Mouse (Mus musculus) forebrain, embryonic 13.5 days (tissue): Measurements from ENCODE around the gene Hddc3. TPM values are rescaled to one million over a fixed set of nuclear protein-coding genes. Genes with fewer than 3 reads are reported as not detected.
A peak's percentile ranks its signal among the peaks of the same experiment; 100 is the strongest.
"Not testable (repeated sequence)": the region's sequence is repeated elsewhere in the genome, so short reads cannot be mapped to it uniquely, and the experiment has no call there.

Experiments
- ATAC-seq: fragments of 200-750 bp; cut with Nextera tagmentation; 2 replicates; pipeline ENCODE4 v1.8.0; 2017
- H3K27ac ChIP-seq: fragments of 300-500 bp; sonication (generic); 2 replicates; pipeline ENCODE4 v1.5.1; 2015; ENCODE audit warnings: inconsistent platforms, mild to moderate bottlenecking, moderate library complexity
- H3K27me3 ChIP-seq: fragments of 300-500 bp; sonication (generic); 2 replicates; pipeline ENCODE4 v1.6.1; 2015; ENCODE audit warnings: mild to moderate bottlenecking, inconsistent platforms
- H3K36me3 ChIP-seq: fragments of 300-500 bp; sonication (generic); 2 replicates; pipeline ENCODE4 v1.6.1; 2015; ENCODE audit warnings: mild to moderate bottlenecking, inconsistent platforms; ENCODE audit not compliant: poor library complexity, severe bottlenecking
- H3K4me1 ChIP-seq: fragments of 300-500 bp; sonication (generic); 2 replicates; pipeline ENCODE4 v1.6.1; 2015; ENCODE audit warnings: inconsistent platforms
- H3K4me2 ChIP-seq: fragments of 300-500 bp; sonication (generic); 2 replicates; pipeline ENCODE4 v1.6.1; 2015; ENCODE audit warnings: inconsistent platforms, mild to moderate bottlenecking, moderate library complexity
- H3K4me3 ChIP-seq: fragments of 300-500 bp; sonication (generic); 2 replicates; pipeline ENCODE4 v1.5.1; 2015; ENCODE audit warnings: mild to moderate bottlenecking, inconsistent platforms
- H3K9ac ChIP-seq: fragments of 300-500 bp; sonication (generic); 2 replicates; pipeline ENCODE4 v1.6.1; 2015; ENCODE audit warnings: mild to moderate bottlenecking, inconsistent platforms
- H3K9me3 ChIP-seq: fragments of 300-500 bp; sonication (generic); replicated peaks from 2 replicates; pipeline ENCODE4 v1.6.1; 2016; ENCODE audit warnings: inconsistent platforms
- WGBS: fragments of 180-500 bp; shearing (Covaris S2); methylation state at CpG from one replicate; pipeline ENCODE4 v1.1.7; 2015; 5-methylcytosine and 5-hydroxymethylcytosine counted together
- polyA plus RNA-seq: library from polyadenylated mRNA; unstranded; fragments of >200 nt; fragmentation: Nextera tagmentation; extraction: Ambion mirVana; gene quantifications from 2 replicates; pipeline ENCODE4 v1.2.1, GENCODE M21; 2015

The Hddc3 gene
- polyA plus RNA-seq, 1 experiment from 2014 or later = 22.3 TPM

GRCm38 (mm10) chr7:80387633-80388543 lies 45.0 kb downstream of the Hddc3 start, which contains the start of gene Fes:
Fes (minus strand) TSS chr7:80387946.
- Histone ChIP-seq H3K4me2 (peak within 1 kb of the TSS; percentile 34), H3K4me3 (0 out of 2 replicates have a peak within 1 kb of the TSS, but pooled peaks have one; percentile 4), H3K4me1 (peaks cover 14% of the 10 kb centered on the region), H3K36me3 (peaks cover 32% of the 10 kb centered on the region), H3K27ac (no peak within 1 kb of the TSS), H3K27me3 (peaks cover 22% of the 10 kb centered on the region), H3K9me3 (no peaks in the 10 kb centered on the region), H3K9ac (peak within 1 kb of the TSS; percentile 47)
- WGBS = 14% methylated on average over 33 of the region's 33 CpGs
- no peak for ATAC-seq

- no peak overlapping the region for H3K4me2 ChIP-seq
- no peaks in the 10 kb centered on the region for H3K9me3 ChIP-seq
- no peak overlapping the region for H3K9ac ChIP-seq
- WGBS = 90% methylated on average over 15 of the region's 15 CpGs
- peaks cover 14% of the 10 kb centered on the region for H3K27me3 ChIP-seq
- H3K36me3 ChIP-seq = peaks cover 69% of the 10 kb centered on the region
- H3K4me1 ChIP-seq = peaks cover 11% of the 10 kb centered on the region
- no peak for ATAC-seq
- H3K4me3 ChIP-seq = no peak overlapping the region
- no peak overlapping the region for H3K27ac ChIP-seq
Observed at GRCm38 (mm10) chr7:80392119-80392518, 49.2 kb downstream of the Hddc3 start.

- Histone ChIP-seq H3K36me3 (peaks cover 74% of the 10 kb centered on the region), H3K4me1 (peaks cover 6% of the 10 kb centered on the region; the same call in 1 of the 2 replicates), H3K9me3 (no peaks in the 10 kb centered on the region), H3K27me3 (no peaks in the 10 kb centered on the region), H3K4me3 (no peak overlapping the region), H3K4me2 (no peak overlapping the region), H3K9ac (no peak overlapping the region), H3K27ac (no peak overlapping the region)
- 96% methylated on average over 4 of the region's 4 CpGs for WGBS
- no peak for ATAC-seq
Observed at GRCm38 (mm10) chr7:80394600-80394999, 51.7 kb downstream of the Hddc3 start.

GRCm38 (mm10) chr7:80396427-80396826 lies 53.5 kb downstream of the Hddc3 start:
- H3K4me3 ChIP-seq, H3K4me2 ChIP-seq, ATAC-seq, H3K27ac ChIP-seq, H3K27me3 ChIP-seq, H3K9me3 ChIP-seq, H3K9ac ChIP-seq: not testable (repeated sequence)
- Histone ChIP-seq H3K4me1 (peaks cover 25% of the 10 kb centered on the region), H3K36me3 (peaks cover 57% of the 10 kb centered on the region)
- 94% methylated on average over 4 of the region's 4 CpGs for WGBS

- H3K9me3 ChIP-seq = no peaks in the 10 kb centered on the region
- ATAC-seq = no peak
- peaks cover 41% of the 10 kb centered on the region for H3K36me3 ChIP-seq
- no peak overlapping the region for H3K4me2 ChIP-seq
- no peak overlapping the region for H3K27ac ChIP-seq
- no peak overlapping the region for H3K9ac ChIP-seq
- WGBS = 90% methylated on average over 9 of the region's 9 CpGs
- H3K4me1 ChIP-seq = peaks cover 31% of the 10 kb centered on the region
- no peaks in the 10 kb centered on the region for H3K27me3 ChIP-seq
- no peak overlapping the region for H3K4me3 ChIP-seq
Observed at GRCm38 (mm10) chr7:80397986-80398385, 55.1 kb downstream of the Hddc3 start.

- Histone ChIP-seq H3K27me3 (peaks cover 5% of the 10 kb centered on the region; the same call in 1 of the 2 replicates), H3K4me3 (no peak overlapping the region), H3K4me2 (no peak overlapping the region), H3K27ac (no peak overlapping the region), H3K9me3 (no peaks in the 10 kb centered on the region), H3K4me1 (peaks cover 37% of the 10 kb centered on the region), H3K36me3 (peaks cover 32% of the 10 kb centered on the region), H3K9ac (no peak overlapping the region)
- WGBS = 69% methylated on average over 9 of the region's 9 CpGs
- ATAC-seq = no peak
Observed at GRCm38 (mm10) chr7:80398654-80399444, 55.9 kb downstream of the Hddc3 start.

GRCm38 (mm10) chr7:80400099-80400498 lies 57.2 kb downstream of the Hddc3 start:
- peaks cover 24% of the 10 kb centered on the region for H3K36me3 ChIP-seq
- no peak overlapping the region for H3K4me3 ChIP-seq
- H3K27me3 ChIP-seq = peaks cover 15% of the 10 kb centered on the region; the same call in 1 of the 2 replicates
- no peak overlapping the region for H3K4me2 ChIP-seq
- H3K27ac ChIP-seq = no peak overlapping the region
- no peaks in the 10 kb centered on the region for H3K9me3 ChIP-seq
- H3K4me1 ChIP-seq = peaks cover 37% of the 10 kb centered on the region
- 0 out of 2 replicates have a peak overlapping the region, but pooled peaks have one; percentile 26 for H3K9ac ChIP-seq
- WGBS = 47% methylated on average over 5 of the region's 5 CpGs
- ATAC-seq = no peak

Other genes with a start within 250 kb of the Hddc3 start
- gene Idh2, start 227.7 kb upstream of the Hddc3 start, polyA plus RNA-seq = 351 and 386 TPM in 2 replicates
- 20.7 and 22.3 TPM in 2 replicates for gene Sema4b, start 156.3 kb upstream of the Hddc3 start, polyA plus RNA-seq
- 34.4 and 37.8 TPM in 2 replicates for gene Cib1, start 110.3 kb upstream of the Hddc3 start, polyA plus RNA-seq
- 3.3 and 3.8 TPM in 2 replicates for gene Gdpgp1, start 110.2 kb upstream of the Hddc3 start, polyA plus RNA-seq
- gene Ttll13, start 96.7 kb upstream of the Hddc3 start, polyA plus RNA-seq = 0.97 and 1.8 TPM in 2 replicates
- 56.3 and 57.7 TPM in 2 replicates for gene Ngrn, start 81.9 kb upstream of the Hddc3 start, polyA plus RNA-seq
- 14.1 and 17.2 TPM in 2 replicates for gene Vps33b, start 73.5 kb upstream of the Hddc3 start, polyA plus RNA-seq
- gene Prc1, start 48.7 kb upstream of the Hddc3 start, polyA plus RNA-seq = 166 and 178 TPM in 2 replicates
- 16.2 and 18.7 TPM in 2 replicates for gene Rccd1, start 18.6 kb upstream of the Hddc3 start, polyA plus RNA-seq
- gene Unc45a, start 2.1 kb upstream of the Hddc3 start, polyA plus RNA-seq = 40.8 and 46.2 TPM in 2 replicates
- gene Man2a2, start 28.3 kb downstream of the Hddc3 start, polyA plus RNA-seq = 15.5 and 16.8 TPM in 2 replicates
- 4.0 and 4.1 TPM in 2 replicates for gene Fes, start 44.8 kb downstream of the Hddc3 start, polyA plus RNA-seq
- gene Furin, start 62.3 kb downstream of the Hddc3 start, polyA plus RNA-seq = 3.0 and 3.4 TPM in 2 replicates
- 23.7 and 26.6 TPM in 2 replicates for gene Blm, start 192.0 kb downstream of the Hddc3 start, polyA plus RNA-seq